In the genomic region with DNA sequence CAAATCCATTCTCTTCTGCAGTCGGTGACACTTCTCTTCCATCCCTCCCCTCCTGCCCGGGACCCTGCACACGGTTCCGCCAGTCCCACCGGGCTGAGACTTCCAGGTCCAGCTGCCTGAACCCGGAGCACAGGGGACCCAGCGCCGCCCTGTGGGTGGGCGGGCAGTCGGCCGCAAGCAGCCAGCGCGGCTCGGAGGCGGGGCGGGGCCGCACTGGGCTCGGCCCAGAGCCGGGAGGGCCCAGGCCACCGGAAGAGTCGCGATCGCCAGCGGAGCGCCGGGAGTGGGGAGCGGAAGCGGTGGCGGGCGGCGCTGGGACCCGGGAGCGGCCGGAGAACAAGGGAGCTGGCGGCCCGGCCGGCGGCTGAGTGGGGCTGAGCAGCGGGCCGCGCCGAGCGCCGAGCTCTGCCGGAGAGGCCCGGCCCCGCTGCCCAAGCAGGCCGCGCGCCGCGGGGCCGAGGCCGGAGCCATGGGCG, we compare ENCODE assay signal across 8 mouse cellular contexts. TPM values are rescaled to one million over a fixed set of nuclear protein-coding genes. Genes with fewer than 3 reads are reported as not detected.
A peak's percentile ranks its signal among the peaks of the same experiment; 100 is the strongest.
DNase-seq lines count a peak whose midpoint lies in the region; ATAC-seq and TF ChIP-seq lines count a peak whose summit lies in the region.

A gene (plus strand): TSS at position 257 of the 476 bp plus-strand sequence.

- peak within 1 kb of the TSS; percentile 80 for H3K4me3 ChIP-seq in ES-Bruce4 (ENCODE audit: low read depth, low read length)
- H3K4me3 ChIP-seq in forebrain, embryonic 14.5 days (ENCODE audit: low read depth, low read length), result peak within 1 kb of the TSS; percentile 99
- peak within 1 kb of the TSS; percentile 96 for H3K4me3 ChIP-seq in neural tube, embryonic 14.5 days (ENCODE audit: low read depth, low read length)
- peak within 1 kb of the TSS; percentile 93 for H3K4me3 ChIP-seq in testis, adult 2 months (ENCODE audit: control insufficient read depth, low read depth, low read length)

- peak; percentile 84 for DNase-seq in cerebellum, adult 11 months
- DNase-seq in forebrain, embryonic 14.5 days (ENCODE audit: low spot score), result peak; percentile 93
- DNase-seq in heart, postnatal 10 days, result peak; percentile 93 to 95
- DNase-seq in large intestine, adult 2 months (ENCODE audit: low read depth, low spot score), result no peak
- DNase-seq in lung, adult 18-20 months, result peak; percentile 92 to 94

- intact Hi-C loops in heart, postnatal 10 days (cut with DNase I), result loop anchor here (1.0 to 5.0 kb wide), 3 partner anchors 18 to 96 kb away; a partner anchor contains a TSS

- peak; percentile 97 for ATAC-seq in forebrain, embryonic 14.5 days
- peak; percentile 96 for ATAC-seq in neural tube, embryonic 14.5 days (ENCODE audit: low read depth)

- H3K4me1 ChIP-seq in ES-Bruce4 (ENCODE audit: control insufficient read depth, insufficient read depth, low read length), result no peaks in the 10 kb centered on the region
- H3K4me1 ChIP-seq in forebrain, embryonic 14.5 days (ENCODE audit: control insufficient read depth, insufficient read depth, low read length), result peaks cover 14% of the 10 kb centered on the region
- H3K4me1 ChIP-seq in neural tube, embryonic 14.5 days (ENCODE audit: control insufficient read depth, insufficient read depth, low read length), result peaks cover 13% of the 10 kb centered on the region
- H3K4me1 ChIP-seq in testis, adult 2 months (ENCODE audit: control insufficient read depth, insufficient read depth, low read length), result peaks cover 12% of the 10 kb centered on the region

- no peaks in the 10 kb centered on the region for H3K36me3 ChIP-seq in ES-Bruce4 (ENCODE audit: control insufficient read depth, insufficient read depth, low read length, poor library complexity, severe bottlenecking)
- peaks cover 14% of the 10 kb centered on the region; the same call in 1 of the 2 replicates for H3K36me3 ChIP-seq in forebrain, embryonic 14.5 days (ENCODE audit: control insufficient read depth, insufficient read depth, low read length)
- peaks cover 3% of the 10 kb centered on the region for H3K36me3 ChIP-seq in neural tube, embryonic 14.5 days (ENCODE audit: control insufficient read depth, insufficient read depth, low read length)
- H3K36me3 ChIP-seq in testis, adult 2 months (ENCODE audit: control insufficient read depth, insufficient read depth, low read length), result no peaks in the 10 kb centered on the region

- H3K9ac ChIP-seq in ES-Bruce4 (ENCODE audit: low read depth, poor library complexity, severe bottlenecking), result peak within 1 kb of the TSS; percentile 89
- H3K9ac ChIP-seq in forebrain, embryonic 14.5 days (ENCODE audit: low read length), result peak within 1 kb of the TSS; percentile 99
- H3K9ac ChIP-seq in neural tube, embryonic 14.5 days (replicated peaks; ENCODE audit: low read depth, low read length), result peak within 1 kb of the TSS; percentile 95

- H3K27me3 ChIP-seq in ES-Bruce4 (ENCODE audit: control insufficient read depth, insufficient read depth, low read length, poor library complexity, severe bottlenecking), result no peaks in the 10 kb centered on the region
- no peaks in the 10 kb centered on the region for H3K27me3 ChIP-seq in forebrain, embryonic 14.5 days (replicated peaks; ENCODE audit: control insufficient read depth, insufficient read depth, low read length)
- H3K27me3 ChIP-seq in neural tube, embryonic 14.5 days (ENCODE audit: control insufficient read depth, insufficient read depth, low read length), result no peaks in the 10 kb centered on the region
- no peaks in the 10 kb centered on the region for H3K27me3 ChIP-seq in testis, adult 2 months (ENCODE audit: control insufficient read depth, insufficient read depth, low read length)

- peak within 1 kb of the TSS; percentile 7; the same call in 1 of the 2 replicates for H3K27ac ChIP-seq in ES-Bruce4 (ENCODE audit: insufficient read depth, low read length)
- H3K27ac ChIP-seq in forebrain, embryonic 14.5 days (ENCODE audit: low read depth, low read length), result peak within 1 kb of the TSS; percentile 92
- H3K27ac ChIP-seq in neural tube, embryonic 14.5 days (ENCODE audit: low read depth, low read length), result peak within 1 kb of the TSS; percentile 88
- peak within 1 kb of the TSS; percentile 68 for H3K27ac ChIP-seq in testis, adult 2 months (ENCODE audit: control insufficient read depth, insufficient read depth, low read depth, low read length)

- no peak for TF ChIP-seq EP300 in ES-Bruce4 (IDR thresholded peaks at IDR 0.05; ENCODE audit: insufficient read depth, low read depth, low read length)

- no peaks in the 10 kb centered on the region for H3K9me3 ChIP-seq in ES-Bruce4 (replicated peaks; ENCODE audit: control insufficient read depth, insufficient read depth, low read length, poor library complexity, severe bottlenecking)
- no peaks in the 10 kb centered on the region for H3K9me3 ChIP-seq in forebrain, embryonic 14.5 days (replicated peaks; ENCODE audit: control insufficient read depth, low read length)
- no peaks in the 10 kb centered on the region for H3K9me3 ChIP-seq in neural tube, embryonic 14.5 days (ENCODE audit: control insufficient read depth, low read length)

- H3K4me2 ChIP-seq in forebrain, embryonic 14.5 days (ENCODE audit: low read length), result peak within 1 kb of the TSS; percentile 86
- peak within 1 kb of the TSS; percentile 81 for H3K4me2 ChIP-seq in neural tube, embryonic 14.5 days (ENCODE audit: low read depth, low read length)

- no peak for TF ChIP-seq POLR2A in ES-Bruce4 (IDR thresholded peaks at IDR 0.05; ENCODE audit: insufficient read depth, low read length)
- TF ChIP-seq POLR2A in testis, adult 2 months (IDR thresholded peaks at IDR 0.05; ENCODE audit: control insufficient read depth, low read depth, low read length), result 0 out of 2 replicates have a peak, but pooled peaks have one; percentile 52

- peak; percentile 18 for TF ChIP-seq CTCF in ES-Bruce4 (IDR thresholded peaks at IDR 0.05; ENCODE audit: low read depth, low read length)
- TF ChIP-seq CTCF in testis, adult 2 months (IDR thresholded peaks at IDR 0.05; ENCODE audit: control insufficient read depth, insufficient read depth, insufficient replicate concordance, low read depth, low read length), result no peak

- 0% methylated on average over 55 of the region's 55 CpGs for WGBS in forebrain, embryonic 14.5 days
- under 1% methylated on average over 53 of the region's 55 CpGs for WGBS in large intestine, adult 2 months
- under 1% methylated on average over 42 of the region's 55 CpGs for WGBS in neural tube, embryonic 14.5 days

RNA-seq across cellular contexts. Expression of the gene that starts here (rescaled TPM):
- polyA plus RNA-seq in ES-Bruce4 (2011; ENCODE audit: insufficient read depth, insufficient read length, low read depth, missing spikeins), result 37.9 and 38.8 TPM in 2 replicates
- 25.3 and 26.0 TPM in 2 replicates for polyA plus RNA-seq in forebrain, embryonic 14.5 days (2014; fragmentation: Nextera tagmentation; extraction: Ambion mirVana)
- 10 to 100 TPM; 60.7 to 61.7 TPM for total RNA-seq in heart, postnatal 10 days (2021)
- 18.4 and 32.2 TPM in 2 replicates for polyA plus RNA-seq in large intestine, adult 2 months (2012; rRNA removed)
- polyA plus RNA-seq in neural tube, embryonic 14.5 days (2014; fragmentation: Nextera tagmentation; extraction: Ambion mirVana), result 39.7 and 40.6 TPM in 2 replicates
- 10.2 and 11.6 TPM in 2 replicates for polyA plus RNA-seq in testis, adult 2 months (2012; rRNA removed)

Comparison
In these comparisons a context has a peak if more than half of its experiments do, and no peak if none do; other contexts are left out.
1. H3K27ac ChIP-seq: peak in every context shown above with its lines; median percentile 92 in forebrain, embryonic 14.5 days; 88 in neural tube, embryonic 14.5 days; 68 in testis, adult 2 months; 7 in ES-Bruce4.